Mouse (Mus musculus) heart, adult 2 months (tissue): Measurements from ENCODE around the gene Hcrtr2. TPM values are rescaled to one million over a fixed set of nuclear protein-coding genes. Genes with fewer than 3 reads are reported as not detected.

Experiments
- DNase-seq, 2 experiments: peaks; one replicate each; pipeline ENCODE4 v3.0.0; 2021
- H3K27ac ChIP-seq: fragments of 200-600 bp; 2 replicates; pipeline ENCODE4 v1.8.1; 2022
- H3K27me3 ChIP-seq: fragments of 200-500 bp; 2 replicates; pipeline ENCODE4 v1.6.1; 2012; ENCODE audit warnings: mild to moderate bottlenecking, low read length, inconsistent platforms, mixed read lengths; ENCODE audit not compliant: control insufficient read depth, insufficient read depth
- H3K36me3 ChIP-seq: fragments of 200-500 bp; 2 replicates; pipeline ENCODE4 v1.6.1; 2012; ENCODE audit warnings: low read length, inconsistent platforms; ENCODE audit not compliant: control insufficient read depth, insufficient read depth
- H3K4me1 ChIP-seq: fragments of 200-500 bp; 2 replicates; pipeline ENCODE4 v1.6.1; 2011; ENCODE audit warnings: low read length; ENCODE audit not compliant: control insufficient read depth, insufficient read depth
- H3K4me3 ChIP-seq: fragments of 200-600 bp; 2 replicates; pipeline ENCODE4 v1.8.1; 2022
- H3K79me2 ChIP-seq: fragments of 200-500 bp; replicated peaks from 2 replicates; pipeline ENCODE4 v1.6.1; 2012; ENCODE audit warnings: mild to moderate bottlenecking, inconsistent platforms, low read length, moderate library complexity, mixed read lengths; ENCODE audit not compliant: control insufficient read depth, insufficient read depth
- H3K9ac ChIP-seq: fragments of 200-500 bp; 2 replicates; pipeline ENCODE4 v1.6.1; 2012; ENCODE audit warnings: low read depth, mild to moderate bottlenecking, control low read depth, inconsistent platforms, low read length, mixed read lengths
- CTCF ChIP-seq: fragments of 200-600 bp; IDR thresholded peaks from 2 replicates; pipeline ENCODE4 v1.8.1; 2022; ENCODE audit warnings: antibody characterized with exemption, mild to moderate bottlenecking, moderate library complexity
- EP300 ChIP-seq: fragments of 200-500 bp; IDR thresholded peaks from 2 replicates; pipeline ENCODE4 v1.6.1; 2011; ENCODE audit warnings: low read depth, low read length, control low read depth; ENCODE audit not compliant: insufficient read depth
- POLR2A ChIP-seq: fragments of 200-500 bp; IDR thresholded peaks from 2 replicates; pipeline ENCODE4 v1.6.1; 2011; ENCODE audit warnings: mild to moderate bottlenecking, low read depth, low read length, control low read depth; ENCODE audit not compliant: insufficient read depth
- WGBS: fragments of 180-500 bp; shearing (Covaris S2); methylation state at CpG from one replicate; pipeline ENCODE4 v1.1.7; 2018; 5-methylcytosine and 5-hydroxymethylcytosine counted together
- intact Hi-C: fragments of 180-260 bp; cut with DNase I; formaldehyde crosslinking; loops from one replicate; pipeline ENCODE4 v1.15.1; 2025
- polyA plus RNA-seq: library from polyadenylated mRNA; depleted of rRNA; stranded (reverse); fragments of >200 nt; gene quantifications from 2 replicates; pipeline ENCODE4 v1.2.3, GENCODE M21; 2012
- total RNA-seq, 2 experiments: library from RNA; stranded (reverse); gene quantifications; 2 replicates each; pipeline ENCODE4 v1.2.3; 2021

Gene Hcrtr2
- total and polyA plus RNA-seq, 3 experiments, result not detected

GRCm38 (mm10) chr9:76313921-76314320 is 9.7 kb downstream of the Hcrtr2 start:
- no peak overlapping the region for H3K9ac ChIP-seq
- no peak overlapping the region for H3K27ac ChIP-seq
- no peak for DNase-seq
- TF ChIP-seq POLR2A (no peak), CTCF (no peak), EP300 (no peak)
- H3K4me1 ChIP-seq, result no peaks in the 10 kb centered on the region
- intact Hi-C loops, result no loop called here
- no peaks in the 10 kb centered on the region for H3K36me3 ChIP-seq
- no peaks in the 10 kb centered on the region for H3K79me2 ChIP-seq
- no peak overlapping the region for H3K4me3 ChIP-seq
- no peaks in the 10 kb centered on the region for H3K27me3 ChIP-seq

GRCm38 (mm10) chr9:76312221-76312620 is 11.4 kb downstream of the Hcrtr2 start:
- no peak overlapping the region for H3K4me3 ChIP-seq
- no peak overlapping the region for H3K27ac ChIP-seq
- no peak for TF ChIP-seq POLR2A
- no peak for TF ChIP-seq CTCF
- TF ChIP-seq EP300, result no peak
- no peaks in the 10 kb centered on the region for H3K36me3 ChIP-seq
- H3K4me1 ChIP-seq, result no peaks in the 10 kb centered on the region
- intact Hi-C loops, result no loop called here
- 44% methylated on average over 1 of the region's 1 CpGs for WGBS
- no peak overlapping the region for H3K9ac ChIP-seq
- no peaks in the 10 kb centered on the region for H3K79me2 ChIP-seq
- DNase-seq, result no peak
- no peaks in the 10 kb centered on the region for H3K27me3 ChIP-seq

GRCm38 (mm10) chr9:76291384-76291783 is 32.3 kb downstream of the Hcrtr2 start:
- H3K36me3 ChIP-seq, result no peaks in the 10 kb centered on the region
- intact Hi-C loops, result no loop called here
- no peaks in the 10 kb centered on the region for H3K79me2 ChIP-seq
- no peak overlapping the region for H3K4me3 ChIP-seq
- H3K27me3 ChIP-seq, result no peaks in the 10 kb centered on the region
- H3K9ac ChIP-seq, result no peak overlapping the region
- WGBS, result 70% methylated on average over 5 of the region's 5 CpGs
- no peaks in the 10 kb centered on the region for H3K4me1 ChIP-seq
- H3K27ac ChIP-seq, result no peak overlapping the region
- TF ChIP-seq POLR2A (no peak), EP300 (no peak), CTCF (no peak)
- no peak for DNase-seq

- peak; percentile 20; the same call in 1 of the 2 replicates for TF ChIP-seq CTCF
- no peak for TF ChIP-seq EP300
- Histone ChIP-seq H3K27me3 (no peaks in the 10 kb centered on the region), H3K79me2 (no peaks in the 10 kb centered on the region), H3K27ac (no peak overlapping the region), H3K4me1 (no peaks in the 10 kb centered on the region), H3K9ac (no peak overlapping the region), H3K36me3 (no peaks in the 10 kb centered on the region), H3K4me3 (no peak overlapping the region)
- intact Hi-C loops, result no loop called here
- DNase-seq, result no peak
Measured at GRCm38 (mm10) chr9:76270886-76271285, 52.8 kb downstream of the Hcrtr2 start.

GRCm38 (mm10) chr9:76257731-76258130 is 65.9 kb downstream of the Hcrtr2 start:
- H3K4me3 ChIP-seq, result no peak overlapping the region
- WGBS, result 51% methylated on average over 5 of the region's 5 CpGs
- H3K79me2 ChIP-seq, result no peaks in the 10 kb centered on the region
- H3K27ac ChIP-seq, result no peak overlapping the region
- no peaks in the 10 kb centered on the region for H3K4me1 ChIP-seq
- TF ChIP-seq EP300 (no peak), CTCF (no peak), POLR2A (no peak)
- DNase-seq, result no peak
- H3K27me3 ChIP-seq, result no peaks in the 10 kb centered on the region
- no peaks in the 10 kb centered on the region for H3K36me3 ChIP-seq
- no peak overlapping the region for H3K9ac ChIP-seq
- intact Hi-C loops, result no loop called here

GRCm38 (mm10) chr9:76252544-76252943 is 71.1 kb downstream of the Hcrtr2 start:
- H3K27ac ChIP-seq, result no peak overlapping the region
- intact Hi-C loops, result no loop called here
- no peak for TF ChIP-seq CTCF
- no peak for TF ChIP-seq POLR2A
- no peak for TF ChIP-seq EP300
- H3K79me2 ChIP-seq, result no peaks in the 10 kb centered on the region
- no peaks in the 10 kb centered on the region for H3K36me3 ChIP-seq
- H3K4me3 ChIP-seq, result no peak overlapping the region
- 77% methylated on average over 7 of the region's 7 CpGs for WGBS
- H3K27me3 ChIP-seq, result no peaks in the 10 kb centered on the region
- H3K4me1 ChIP-seq, result no peaks in the 10 kb centered on the region
- no peak for DNase-seq
- H3K9ac ChIP-seq, result no peak overlapping the region
